Mouse (Mus musculus) testis, postnatal 14 days (tissue): Measurements from ENCODE around the gene Phf11d.
"Not testable (repeated sequence)": the region's sequence is repeated elsewhere in the genome, so short reads cannot be mapped to it uniquely, and the experiment has no call there.

Experiments
- DNase-seq: peaks from one replicate; pipeline ENCODE4 v3.0.0; 2021; ENCODE audit warnings: low spot score

Gene Phf11d

DNA sequence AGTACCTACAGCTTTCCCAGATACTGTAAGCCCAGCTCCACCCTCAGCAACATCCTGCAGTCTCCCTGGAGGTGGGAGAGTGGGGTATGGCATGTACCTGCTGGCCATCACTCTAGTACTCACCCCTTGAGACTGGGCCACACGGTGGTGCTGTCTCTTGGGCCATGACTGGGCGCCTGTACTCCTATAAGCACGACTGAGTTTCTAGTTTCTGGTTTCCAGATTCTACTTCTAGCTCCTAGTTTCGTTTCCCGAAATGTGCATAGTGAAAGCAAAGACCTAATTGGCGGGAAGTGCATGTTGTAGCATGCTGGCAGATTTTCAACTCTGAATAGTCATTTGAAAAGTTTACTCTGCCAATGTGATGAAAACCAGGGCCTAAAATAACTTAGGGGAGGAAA is at the start of gene Phf11d:
Gene Phf11d (minus strand): TSS at position 227 of the 401 bp plus-strand sequence.
- no peak for DNase-seq

DNA sequence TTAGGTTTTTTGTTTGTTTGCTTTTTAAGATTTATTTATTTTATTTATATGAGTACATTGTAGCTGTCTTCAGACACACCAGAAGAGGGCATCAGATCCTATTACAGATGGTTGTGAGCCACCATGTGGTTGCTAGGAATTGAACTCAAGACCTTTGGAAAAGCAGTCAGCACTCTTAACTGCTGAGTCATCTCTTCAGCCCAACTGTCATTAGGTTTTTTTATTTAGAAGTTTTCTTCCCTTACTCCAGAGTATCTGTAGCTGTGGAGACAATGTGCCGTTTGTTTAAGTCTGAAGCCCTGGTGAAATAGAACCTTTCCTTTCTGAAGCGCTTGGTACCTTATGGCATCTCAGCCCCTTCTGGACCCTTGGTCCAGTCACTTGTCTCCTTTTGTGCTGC is 49.7 kb upstream of the Phf11d start:
- not testable (repeated sequence) for DNase-seq

DNA sequence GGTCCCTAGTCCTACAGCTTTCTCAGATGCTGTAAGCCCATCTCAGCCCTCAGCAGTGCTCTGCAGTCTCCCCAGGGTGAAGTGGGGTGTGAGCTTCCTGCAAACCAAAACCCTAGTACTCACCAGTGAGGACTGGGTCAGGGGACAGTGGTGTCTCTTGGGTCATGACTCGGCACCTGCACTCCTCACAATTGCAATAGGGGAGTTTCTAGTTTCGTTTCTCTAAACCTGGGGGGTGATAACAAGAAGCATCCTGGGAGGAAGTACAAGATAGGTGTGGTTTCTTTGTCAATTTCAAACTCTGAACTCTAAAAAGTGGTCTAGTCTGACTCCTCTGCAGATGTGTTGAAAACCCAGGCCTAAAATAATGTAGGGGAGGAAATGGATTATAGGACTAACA is 31.7 kb upstream of the Phf11d start:
- DNase-seq = no peak

DNA sequence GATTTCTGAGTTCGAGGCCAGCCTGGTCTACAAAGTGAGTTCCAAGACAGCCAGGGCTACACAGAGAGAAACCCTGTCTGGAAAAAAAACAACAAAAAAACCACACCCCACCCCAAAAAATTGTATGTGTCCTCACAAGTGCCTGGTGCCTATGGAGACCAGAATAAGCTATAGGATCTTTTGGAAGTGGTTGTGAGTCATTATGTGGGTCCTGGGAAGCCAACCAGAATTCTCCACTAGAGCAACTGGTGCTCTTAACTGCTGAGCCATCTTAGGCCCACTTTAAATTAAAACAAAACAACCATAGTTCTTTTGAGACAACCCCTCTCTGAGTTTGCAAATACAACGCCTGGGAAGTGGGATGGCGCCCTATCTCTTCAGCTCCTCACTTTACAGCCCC is 30.0 kb upstream of the Phf11d start, which contains the start of gene Phf11c:
Gene Phf11c (minus strand): TSS at position 101 of the 400 bp plus-strand sequence.
- no peak for DNase-seq

DNA sequence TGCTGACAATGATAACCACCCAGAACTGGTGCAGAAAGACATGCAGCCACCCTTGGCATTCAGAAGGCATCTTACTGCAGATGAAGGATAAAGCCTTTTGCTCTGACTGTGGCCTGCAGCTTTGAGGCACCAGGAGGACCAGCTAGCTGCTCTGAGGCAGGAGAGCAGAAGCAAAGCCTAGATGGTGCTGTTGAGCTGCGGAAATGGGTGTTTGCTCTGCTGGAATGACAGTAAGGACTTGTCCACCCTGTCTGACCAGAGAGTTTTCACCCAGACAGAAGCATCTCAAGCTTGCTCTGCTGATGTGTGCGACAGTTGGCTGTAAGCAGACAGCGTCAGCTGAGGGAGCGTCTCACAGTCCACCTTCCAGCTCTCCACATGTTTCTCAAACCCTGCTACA is 24.9 kb upstream of the Phf11d start:
- DNase-seq = not testable (repeated sequence)

DNA sequence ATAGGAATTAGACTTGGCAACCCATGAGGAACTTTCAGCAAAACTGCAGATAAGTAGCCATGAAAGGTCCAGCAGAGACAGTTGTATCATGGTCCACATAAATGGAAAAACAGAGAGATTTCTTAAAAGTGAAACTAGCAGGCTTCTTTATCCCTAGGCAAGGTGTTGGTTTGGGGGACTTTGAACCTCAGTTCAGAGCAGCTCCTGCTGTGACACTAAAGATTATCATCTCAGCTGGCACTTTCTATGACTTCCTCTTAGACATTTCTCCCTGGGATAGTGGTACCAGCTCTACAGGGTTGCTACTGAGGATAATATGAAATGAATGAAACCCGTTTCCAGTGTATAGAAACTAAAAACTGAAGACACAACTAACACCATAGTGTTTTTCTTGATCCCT is 24.3 kb upstream of the Phf11d start:
- DNase-seq = no peak

DNA sequence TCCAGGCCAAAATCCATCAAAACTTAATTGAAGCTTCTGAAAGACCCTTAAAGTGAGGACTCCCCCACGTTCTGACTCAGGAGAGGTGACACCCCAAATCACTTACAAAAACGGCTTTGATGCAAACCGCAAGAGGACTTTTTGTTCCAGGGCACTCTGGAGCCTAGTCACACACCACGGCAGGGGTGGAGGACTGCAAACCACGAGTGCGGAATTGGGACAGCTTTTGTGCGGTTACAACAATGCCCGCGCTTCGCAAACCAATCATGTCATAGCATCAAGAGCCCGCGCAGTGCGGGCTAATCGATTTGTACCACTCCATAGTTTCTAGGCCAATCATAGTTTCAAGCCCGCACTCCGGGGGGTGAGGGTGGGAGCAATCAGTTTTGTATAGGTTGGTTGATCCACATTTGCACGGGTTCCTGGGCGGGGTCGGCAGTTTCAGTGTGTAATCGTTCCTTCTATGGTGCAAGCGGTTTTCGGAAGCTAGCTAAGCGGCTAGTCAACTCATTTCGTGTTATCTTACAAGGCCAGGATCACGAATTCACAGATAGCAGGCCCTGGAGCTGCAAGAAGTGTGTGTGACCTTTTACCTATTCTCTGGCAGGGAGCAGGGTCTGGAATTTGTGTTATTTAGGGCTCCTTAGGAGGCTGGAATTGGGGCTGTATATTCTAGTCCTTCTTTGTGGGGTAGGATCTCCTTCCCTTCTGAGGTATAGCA is 5.2 kb upstream of the Phf11d start:
- DNase-seq = peak; percentile 41

DNA sequence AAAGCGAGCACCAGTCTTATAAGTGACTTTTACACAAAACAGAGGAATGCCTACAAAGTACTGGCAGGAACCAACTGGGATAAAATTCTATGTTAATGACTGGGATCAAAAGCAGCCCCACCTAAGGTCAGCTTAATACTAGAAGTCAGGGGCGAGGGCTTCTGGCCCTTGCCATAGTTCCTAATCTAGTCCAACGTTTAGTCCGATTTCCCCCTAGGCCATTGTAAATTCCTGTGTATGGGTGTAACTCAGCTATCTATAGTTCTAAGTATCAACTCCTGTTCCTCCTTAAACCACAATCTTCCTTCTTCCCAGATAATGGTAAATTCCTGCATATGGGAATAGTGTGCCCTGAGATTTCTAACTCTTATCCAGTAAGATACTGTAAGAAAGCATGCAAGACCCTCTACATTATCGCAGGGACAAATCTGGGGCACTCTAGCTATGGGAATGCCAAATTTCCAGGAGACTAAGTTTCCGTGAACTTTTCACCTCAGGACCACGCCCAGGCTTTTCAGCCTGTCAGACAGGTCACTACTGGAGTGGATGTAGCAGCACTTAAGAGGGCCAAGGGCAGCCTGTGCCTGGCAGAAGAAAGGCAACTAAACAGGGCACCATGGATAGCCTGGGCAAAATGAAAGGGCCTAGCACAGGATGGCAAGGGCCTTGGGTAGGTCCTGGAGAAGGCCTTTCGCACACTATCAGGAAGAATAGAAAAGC is 1.3 kb upstream of the Phf11d start:
- no peak for DNase-seq

DNA sequence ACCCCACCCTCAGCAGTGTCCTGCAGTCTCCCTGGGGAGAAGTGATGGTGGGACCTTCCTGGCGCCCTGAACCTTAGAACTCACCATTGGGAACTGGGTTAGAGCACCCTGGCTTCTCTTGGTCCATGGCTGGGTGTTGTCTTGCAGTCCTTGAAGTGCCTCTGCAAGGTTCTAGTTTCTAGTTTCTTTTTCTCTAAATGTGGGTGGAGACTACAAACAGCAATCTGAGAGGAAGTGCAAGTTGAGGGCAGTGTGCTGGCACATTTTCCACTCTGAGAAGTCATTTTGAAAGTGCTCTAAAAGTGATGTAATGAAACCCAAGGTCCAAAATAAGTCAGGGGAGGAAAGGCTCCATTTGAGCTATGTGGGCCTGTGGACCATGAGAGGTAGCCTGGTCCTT is 24.1 kb downstream of the Phf11d start, which contains the start of gene Phf11b:
Gene Phf11b (minus strand): TSS at position 163 of the 400 bp plus-strand sequence.
- not testable (repeated sequence) for DNase-seq

DNA sequence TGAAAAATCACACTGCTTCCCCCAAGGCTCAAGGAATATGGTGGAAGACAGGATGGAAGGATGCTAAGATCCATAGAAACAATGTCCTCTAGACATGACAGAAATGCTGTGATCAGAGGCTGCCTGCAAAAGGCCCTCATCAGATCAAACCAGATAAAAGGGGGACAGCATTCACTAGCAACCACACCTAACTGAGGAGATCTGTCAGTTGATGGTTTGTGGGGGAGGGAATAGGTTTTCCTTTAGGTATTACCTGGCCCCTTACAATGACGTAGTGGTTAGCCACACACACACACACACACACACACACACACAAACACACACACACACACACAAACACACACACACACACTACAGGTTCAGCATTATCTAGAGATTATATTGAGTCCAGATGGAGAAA is 25.7 kb downstream of the Phf11d start:
- DNase-seq = no peak

DNA sequence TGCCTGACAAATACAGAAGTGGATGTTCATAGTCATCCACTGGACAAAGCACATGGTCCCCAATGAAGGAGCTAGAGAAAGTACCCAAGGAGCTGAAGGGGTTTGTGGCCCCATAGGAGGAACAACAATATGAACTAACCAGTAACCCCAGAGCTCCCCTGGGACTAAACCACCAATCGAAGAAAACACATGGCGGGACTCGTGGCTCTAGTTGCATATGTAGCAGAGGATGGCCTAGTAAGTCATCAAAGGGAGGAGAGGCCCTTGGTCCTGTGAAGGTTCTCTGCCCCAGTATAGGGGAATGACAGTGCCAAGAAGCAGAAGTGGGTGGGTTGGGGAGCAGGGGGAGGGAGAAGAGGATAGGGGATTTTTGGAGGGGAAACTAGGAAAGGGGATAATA is 29.2 kb downstream of the Phf11d start:
- DNase-seq = not testable (repeated sequence)

DNA sequence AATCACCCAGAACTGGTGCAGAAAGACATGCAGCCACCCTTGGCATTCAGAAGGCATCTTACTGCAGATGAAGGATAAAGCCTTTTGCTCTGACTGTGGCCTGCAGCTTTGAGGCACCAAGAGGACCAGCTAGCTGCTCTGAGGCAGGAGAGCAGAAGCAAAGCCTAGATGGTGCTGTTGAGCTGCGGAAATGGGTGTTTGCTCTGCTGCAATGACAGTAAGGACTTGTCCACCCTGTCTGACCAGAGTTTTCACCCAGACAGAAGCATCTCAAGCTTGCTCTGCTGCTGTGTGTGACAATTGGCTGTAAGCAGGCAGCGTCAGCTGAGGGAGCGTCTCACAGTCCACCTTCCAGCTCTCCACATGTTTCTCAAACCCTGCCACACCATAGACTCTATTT is 34.8 kb downstream of the Phf11d start:
- DNase-seq = not testable (repeated sequence)

DNA sequence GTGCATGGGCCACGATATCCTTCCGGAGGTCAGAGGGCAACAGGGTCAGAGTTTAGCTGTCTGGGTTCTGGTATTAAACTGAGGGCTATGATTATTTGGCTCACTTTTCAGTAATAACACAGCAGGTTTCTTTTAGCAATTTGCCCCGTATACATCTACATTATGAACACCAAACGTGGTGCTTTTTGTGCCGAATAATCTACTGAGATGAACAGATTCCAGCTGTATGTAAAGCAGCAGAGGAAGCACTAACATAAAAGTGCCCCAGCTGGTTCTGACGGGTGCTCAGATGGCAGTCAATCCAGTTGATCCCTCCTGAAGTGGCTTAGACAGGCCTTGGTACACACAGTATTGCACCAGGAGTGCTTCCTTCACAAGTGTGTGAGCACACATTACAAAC is 45.3 kb downstream of the Phf11d start:
- DNase-seq = not testable (repeated sequence)

DNA sequence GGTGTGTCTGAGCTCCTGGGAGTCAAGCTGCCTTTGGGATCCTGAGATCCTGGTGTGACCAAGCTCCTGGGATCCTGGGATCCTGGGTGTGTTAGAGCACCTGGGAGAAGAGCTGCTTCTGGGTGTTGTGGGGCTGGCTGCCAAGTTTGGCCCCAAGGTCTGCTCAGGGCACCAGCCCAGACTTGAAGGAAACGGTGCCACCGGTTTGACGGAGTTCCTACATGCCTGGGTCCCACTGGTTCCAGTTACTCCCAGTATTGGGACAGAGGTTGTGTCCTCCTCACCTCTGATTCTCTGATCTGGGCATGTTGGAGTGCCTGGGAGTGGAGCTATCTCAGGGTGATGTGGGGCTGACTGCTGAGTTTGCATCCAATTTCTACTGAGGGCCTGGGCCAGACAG is 46.2 kb downstream of the Phf11d start:
- not testable (repeated sequence) for DNase-seq
